Mouse (Mus musculus) bone marrow macrophage, adult 2 months (primary cell): ENCODE measurements around the gene Nme6.

ENCODE experiments used
- CTCF ChIP-seq: IDR thresholded peaks from 2 replicates; pipeline ENCODE4 v1.5.1; 2012; ENCODE audit warnings: low read depth, mild to moderate bottlenecking, low read length, moderate library complexity
- POLR2A ChIP-seq: IDR thresholded peaks from 2 replicates; pipeline ENCODE4 v1.6.1; 2012; ENCODE audit warnings: mild to moderate bottlenecking, low read depth, low read length, borderline replicate concordance

DNA sequence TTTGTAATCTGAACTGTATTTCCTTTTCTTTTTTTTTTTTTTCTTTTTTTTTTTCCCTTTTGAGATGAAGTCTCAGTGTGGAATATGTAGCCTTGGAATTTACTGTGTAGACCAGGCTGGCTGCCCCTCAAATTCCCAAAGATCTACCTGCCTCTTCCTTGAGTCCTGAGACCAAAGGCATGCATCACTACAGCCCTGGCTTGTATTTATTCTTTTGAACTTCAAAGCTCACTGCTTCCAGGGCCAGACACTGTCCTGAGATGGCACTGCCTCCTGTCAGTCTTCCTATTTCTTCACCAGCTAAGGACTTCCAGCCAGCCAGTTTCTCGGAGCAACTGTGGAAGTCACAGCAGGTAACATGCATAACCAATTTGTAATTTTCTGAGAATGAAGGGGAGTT is 20.6 kb upstream of the Nme6 start, which contains the start of gene Spink8:
- no peak for TF ChIP-seq CTCF
- no peak for TF ChIP-seq POLR2A
